Mouse (Mus musculus) midbrain, embryonic 11.5 days (tissue): ENCODE data around the gene Gm156. TPM values are rescaled to one million over a fixed set of nuclear protein-coding genes. Genes with fewer than 3 reads are reported as not detected.

Experiments
- ATAC-seq: fragments of 200-750 bp; cut with Nextera tagmentation; 2 replicates; pipeline ENCODE4 v1.8.0; 2017; ENCODE audit warnings: moderate TSS enrichment, moderate library complexity; ENCODE audit not compliant: low FRiP score
- DNase-seq: peaks from one replicate; pipeline ENCODE4 v3.0.0; 2015; ENCODE audit warnings: low spot score; ENCODE audit errors: missing footprints
- H3K27ac ChIP-seq: fragments of 300-500 bp; sonication (generic); 2 replicates; pipeline ENCODE4 v1.5.1; 2014; ENCODE audit warnings: low read depth, low read length
- H3K27me3 ChIP-seq: fragments of 300-500 bp; sonication (generic); 2 replicates; pipeline ENCODE4 v1.6.1; 2014; ENCODE audit warnings: mild to moderate bottlenecking, low read length, moderate library complexity, mixed read lengths; ENCODE audit not compliant: control insufficient read depth, insufficient read depth
- H3K36me3 ChIP-seq: fragments of 300-500 bp; sonication (generic); 2 replicates; pipeline ENCODE4 v1.6.1; 2014; ENCODE audit warnings: mild to moderate bottlenecking, low read length, moderate library complexity, mixed read lengths; ENCODE audit not compliant: control insufficient read depth, insufficient read depth
- H3K4me1 ChIP-seq: fragments of 300-500 bp; sonication (generic); 2 replicates; pipeline ENCODE4 v1.6.1; 2014; ENCODE audit warnings: low read length; ENCODE audit not compliant: control insufficient read depth, insufficient read depth
- H3K4me2 ChIP-seq: fragments of 300-500 bp; sonication (generic); 2 replicates; pipeline ENCODE4 v1.6.1; 2014; ENCODE audit warnings: mild to moderate bottlenecking, moderate library complexity
- H3K4me3 ChIP-seq: fragments of 300-500 bp; sonication (generic); 2 replicates; pipeline ENCODE4 v1.5.1; 2014; ENCODE audit warnings: low read depth, low read length
- H3K9ac ChIP-seq: fragments of 300-500 bp; sonication (generic); 2 replicates; pipeline ENCODE4 v1.6.1; 2014; ENCODE audit warnings: low read length
- H3K9me3 ChIP-seq: fragments of 300-500 bp; sonication (generic); 2 replicates; pipeline ENCODE4 v1.6.1; 2016; ENCODE audit warnings: low read length; ENCODE audit not compliant: control insufficient read depth
- WGBS: fragments of 180-500 bp; shearing (Covaris S2); extraction: QIAGEN DNeasy Blood & Tissue Kit; methylation state at CpG from one replicate; pipeline ENCODE4 v1.1.7; 2014; 5-methylcytosine and 5-hydroxymethylcytosine counted together
- polyA plus RNA-seq: library from polyadenylated mRNA; unstranded; fragments of >200 nt; fragmentation: Nextera tagmentation; extraction: Ambion mirVana; gene quantifications from 2 replicates; pipeline ENCODE4 v1.2.1, GENCODE M21; 2014

Gm156 gene
- polyA plus RNA-seq, 1 experiment from 2014 or later = not detected

DNA sequence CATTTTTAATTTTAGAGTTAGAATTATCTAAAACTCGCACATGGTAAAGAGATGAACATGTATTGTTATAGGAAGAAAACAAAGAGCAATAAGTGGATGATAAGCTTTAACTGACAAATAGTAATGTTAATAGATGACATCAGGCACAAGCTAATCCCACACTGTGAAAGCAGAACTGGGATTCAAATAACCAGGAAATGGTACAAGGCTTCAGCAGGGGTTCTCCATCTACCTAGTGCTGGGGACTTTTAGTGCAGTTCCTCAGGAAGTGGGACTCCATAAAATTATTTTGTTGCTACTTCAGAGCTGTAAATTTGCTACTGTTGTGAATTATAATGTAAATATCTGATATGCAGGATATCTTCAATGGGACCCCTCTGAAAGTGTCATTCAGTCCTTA, 56.8 kb downstream of the Gm156 start:
- Histone ChIP-seq H3K9ac (no peak overlapping the region), H3K27ac (no peak overlapping the region), H3K4me1 (no peaks in the 10 kb centered on the region), H3K4me3 (no peak overlapping the region), H3K36me3 (no peaks in the 10 kb centered on the region), H3K27me3 (no peaks in the 10 kb centered on the region), H3K9me3 (no peaks in the 10 kb centered on the region), H3K4me2 (no peak overlapping the region)
- 90% methylated on average over 1 of the region's 1 CpGs for WGBS
- DNase-seq = no peak
- ATAC-seq = no peak

DNA sequence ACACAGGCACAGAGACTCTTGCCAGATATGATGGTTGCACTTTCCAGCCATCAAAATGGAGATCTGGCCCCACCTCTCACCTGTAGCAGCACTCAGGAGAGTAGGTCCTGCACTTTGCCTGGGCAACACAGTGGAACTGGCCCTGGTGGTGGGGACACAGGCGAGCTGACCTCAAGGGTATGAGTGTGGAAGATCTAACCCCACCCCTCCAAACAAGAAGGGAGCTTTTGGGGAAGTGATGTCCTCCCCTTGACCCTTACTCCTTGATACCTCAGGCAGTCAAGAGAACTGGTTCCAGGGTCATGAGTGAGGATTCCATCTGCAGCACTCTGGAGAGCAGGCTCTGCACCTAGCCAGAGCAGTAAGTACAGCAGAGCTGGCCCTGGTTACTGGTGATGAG, 62.7 kb downstream of the Gm156 start:
- Histone ChIP-seq H3K36me3 (no peaks in the 10 kb centered on the region), H3K27ac (no peak overlapping the region), H3K9ac (no peak overlapping the region), H3K9me3 (no peaks in the 10 kb centered on the region), H3K4me2 (no peak overlapping the region), H3K4me3 (no peak overlapping the region), H3K27me3 (no peaks in the 10 kb centered on the region), H3K4me1 (no peaks in the 10 kb centered on the region)
- WGBS = 61% methylated on average over 1 of the region's 1 CpGs
- ATAC-seq (no peak), DNase-seq (no peak)

DNA sequence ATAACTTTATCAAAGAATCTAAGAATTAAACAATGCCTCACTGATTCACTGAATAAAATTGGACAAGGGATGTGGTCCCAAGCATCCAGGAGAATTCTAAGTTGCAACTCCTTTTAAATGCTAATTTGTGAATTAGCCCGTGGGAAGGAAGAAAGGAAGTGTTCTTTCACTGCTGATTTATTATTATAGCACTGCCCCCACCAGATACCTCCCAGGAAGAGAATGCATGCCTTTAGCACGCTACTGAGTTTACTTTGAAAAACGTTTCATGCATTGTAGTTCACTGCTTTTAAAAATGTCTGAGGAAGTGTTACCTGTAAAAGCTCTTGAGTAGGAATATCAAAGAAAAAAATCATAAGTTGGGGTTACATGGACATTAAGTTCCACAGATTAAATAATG, 63.6 kb downstream of the Gm156 start:
- ATAC-seq (no peak), DNase-seq (no peak)
- Histone ChIP-seq H3K9ac (no peak overlapping the region), H3K27ac (no peak overlapping the region), H3K4me2 (no peak overlapping the region), H3K27me3 (no peaks in the 10 kb centered on the region), H3K4me3 (no peak overlapping the region), H3K36me3 (no peaks in the 10 kb centered on the region), H3K9me3 (no peaks in the 10 kb centered on the region), H3K4me1 (no peaks in the 10 kb centered on the region)
- WGBS = 36% methylated on average over 3 of the region's 3 CpGs

DNA sequence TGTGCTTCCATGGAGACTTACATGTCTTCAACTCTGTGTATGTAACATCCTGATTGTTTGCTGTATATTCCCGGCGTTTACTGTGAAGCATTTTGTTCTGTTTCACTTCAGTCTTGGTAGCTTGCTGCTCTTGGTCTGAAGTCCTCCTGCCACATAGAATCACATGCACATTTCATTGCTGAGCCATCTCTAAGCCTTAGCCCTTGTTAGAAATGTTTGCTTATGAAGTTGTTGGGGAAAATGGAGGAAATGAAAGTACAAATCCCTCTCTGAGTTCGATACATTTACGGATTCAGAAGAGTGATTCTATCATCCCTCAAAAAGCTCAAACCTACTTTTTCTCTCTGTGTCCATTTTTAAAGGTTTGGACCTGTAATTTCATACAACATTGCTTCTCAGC, 67.0 kb downstream of the Gm156 start, which contains the start of gene Klri1:
TSS of gene Klri1 (minus strand) at position 101 of the 400 bp plus-strand sequence.
- H3K4me1 ChIP-seq = no peaks in the 10 kb centered on the region
- DNase-seq = no peak
- 91% methylated on average over 4 of the region's 4 CpGs for WGBS

More for the DNA sequence above, 67.0 kb downstream of the Gm156 start, which contains the start of gene Klri1:
- Histone ChIP-seq H3K4me3 (no peak within 1 kb of the TSS), H3K36me3 (no peaks in the 10 kb centered on the region), H3K27ac (no peak within 1 kb of the TSS), H3K27me3 (no peaks in the 10 kb centered on the region), H3K9ac (no peak within 1 kb of the TSS), H3K9me3 (no peaks in the 10 kb centered on the region), H3K4me2 (no peak within 1 kb of the TSS)
- ATAC-seq = no peak

Other genes with a start within 250 kb of the Gm156 start
- not detected in 2 replicates for gene Klre1, start 206.4 kb downstream of the Gm156 start, polyA plus RNA-seq
- not detected in 2 replicates for gene Klrd1, start 192.5 kb downstream of the Gm156 start, polyA plus RNA-seq
- gene Klrk1, start 160.4 kb downstream of the Gm156 start, polyA plus RNA-seq = 0.14 and 0.21 TPM in 2 replicates
- not detected in 2 replicates for gene Klrc3, start 140.9 kb downstream of the Gm156 start, polyA plus RNA-seq
- not detected in 2 replicates for gene Klrc2, start 123.6 kb downstream of the Gm156 start, polyA plus RNA-seq
- not detected in 2 replicates for gene Klrc1, start 105.3 kb downstream of the Gm156 start, polyA plus RNA-seq
- gene Klri1, start 67.1 kb downstream of the Gm156 start, polyA plus RNA-seq = not detected in 2 replicates
- not detected in 2 replicates for gene Klri2, start 43.8 kb downstream of the Gm156 start, polyA plus RNA-seq
- not detected in 2 replicates for gene Gm17631, start 78.4 kb upstream of the Gm156 start, polyA plus RNA-seq
- gene Klra17, start 92.4 kb upstream of the Gm156 start, polyA plus RNA-seq = not detected in 2 replicates
- gene Klra5, start 133.4 kb upstream of the Gm156 start, polyA plus RNA-seq = not detected in 2 replicates
- gene Klra6, start 242.7 kb upstream of the Gm156 start, polyA plus RNA-seq = not detected in 2 replicates